Mouse (Mus musculus): ENCODE data around the gene Gm11214. TPM values are rescaled to one million over a fixed set of nuclear protein-coding genes. Genes with fewer than 3 reads are reported as not detected.

Gene Gm11214
- not detected in 2 replicates for total RNA-seq (2014; fragmentation: Nextera tagmentation)
- total RNA-seq (2017): not detected in 2 replicates

DNA sequence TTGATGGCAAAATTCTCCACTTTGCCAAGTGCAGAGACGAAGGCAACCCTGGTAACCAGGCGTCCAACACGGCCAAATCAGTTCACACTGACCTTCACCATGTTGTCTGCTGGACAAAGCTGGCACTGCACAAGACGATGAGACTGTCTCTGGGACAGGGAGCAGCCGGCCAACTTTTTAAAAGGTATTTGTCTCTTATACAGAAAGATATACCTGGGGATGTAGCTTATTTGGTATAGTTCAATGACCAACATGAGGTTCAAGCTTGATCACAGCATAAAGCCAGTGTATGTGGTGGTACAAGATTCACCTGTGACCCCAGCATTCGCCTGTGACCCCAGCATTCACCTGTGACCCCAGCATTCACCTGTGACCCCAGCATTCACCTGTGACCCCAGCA, at the start of gene Gm11214:
Gm11214 (minus strand) TSS at position 101 of the 400 bp plus-strand sequence.
- ATAC-seq (replicated peaks; ENCODE audit: poor library complexity, severe bottlenecking): no peak

DNA sequence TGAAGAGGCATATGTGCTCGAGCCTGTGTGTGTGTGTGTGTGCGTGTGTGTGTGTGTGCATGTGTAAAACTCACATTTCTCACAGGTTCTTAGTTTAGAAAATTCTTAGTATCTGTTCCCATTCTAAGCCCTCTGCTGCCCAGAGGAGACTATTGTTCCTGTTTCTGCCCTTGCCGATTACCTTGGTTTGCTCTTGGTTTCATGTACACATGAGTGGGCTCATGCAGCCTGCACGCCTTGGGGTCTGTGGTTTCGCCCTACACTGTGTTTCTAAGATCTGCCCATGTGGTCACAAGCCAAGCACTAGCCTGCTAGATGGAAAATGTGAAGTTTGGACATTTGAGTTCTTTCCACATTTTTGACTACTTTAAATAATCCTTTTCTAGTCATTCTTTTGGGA, 48.7 kb upstream of the Gm11214 start:
- peak; percentile 96 for ATAC-seq (replicated peaks; ENCODE audit: poor library complexity, severe bottlenecking)

DNA sequence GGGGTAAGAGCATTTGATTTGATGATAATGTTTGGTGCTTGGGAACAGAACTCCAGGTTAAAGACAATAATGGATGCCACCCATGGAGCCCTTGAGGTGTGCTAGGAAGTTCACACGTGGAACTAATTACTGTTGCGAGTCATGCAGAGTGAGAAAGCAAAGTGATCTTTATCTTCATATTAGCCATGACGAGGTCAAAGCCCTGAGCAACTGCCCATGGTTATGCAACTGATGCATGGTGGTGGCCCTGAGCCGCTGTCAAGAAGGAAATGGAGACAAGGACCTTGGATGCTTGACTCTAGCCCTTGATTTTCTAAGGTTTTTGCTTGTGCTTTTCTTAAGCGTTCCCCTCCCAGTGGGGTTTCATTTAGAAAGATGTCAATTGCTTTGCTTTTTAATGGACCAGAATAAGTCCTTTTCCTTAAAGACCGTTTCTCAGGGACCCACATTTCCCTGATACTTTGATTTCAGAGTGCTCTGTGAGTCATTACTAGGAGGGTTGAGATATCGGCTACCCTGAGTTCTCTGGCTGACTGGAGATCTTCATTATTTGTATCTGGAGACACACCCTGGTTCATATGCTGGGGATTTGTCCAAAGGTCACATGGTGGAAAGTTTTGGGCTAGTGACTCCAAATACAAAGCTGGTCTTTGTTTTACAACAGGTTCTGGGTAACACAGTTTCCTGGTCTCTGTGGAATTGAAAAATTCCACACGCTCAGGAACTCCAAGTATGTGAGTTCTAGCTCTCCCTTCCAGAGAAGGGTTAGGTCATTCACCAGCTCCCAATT, 47.4 kb upstream of the Gm11214 start:
- peak; percentile 48 for ATAC-seq (replicated peaks; ENCODE audit: poor library complexity, severe bottlenecking)

DNA sequence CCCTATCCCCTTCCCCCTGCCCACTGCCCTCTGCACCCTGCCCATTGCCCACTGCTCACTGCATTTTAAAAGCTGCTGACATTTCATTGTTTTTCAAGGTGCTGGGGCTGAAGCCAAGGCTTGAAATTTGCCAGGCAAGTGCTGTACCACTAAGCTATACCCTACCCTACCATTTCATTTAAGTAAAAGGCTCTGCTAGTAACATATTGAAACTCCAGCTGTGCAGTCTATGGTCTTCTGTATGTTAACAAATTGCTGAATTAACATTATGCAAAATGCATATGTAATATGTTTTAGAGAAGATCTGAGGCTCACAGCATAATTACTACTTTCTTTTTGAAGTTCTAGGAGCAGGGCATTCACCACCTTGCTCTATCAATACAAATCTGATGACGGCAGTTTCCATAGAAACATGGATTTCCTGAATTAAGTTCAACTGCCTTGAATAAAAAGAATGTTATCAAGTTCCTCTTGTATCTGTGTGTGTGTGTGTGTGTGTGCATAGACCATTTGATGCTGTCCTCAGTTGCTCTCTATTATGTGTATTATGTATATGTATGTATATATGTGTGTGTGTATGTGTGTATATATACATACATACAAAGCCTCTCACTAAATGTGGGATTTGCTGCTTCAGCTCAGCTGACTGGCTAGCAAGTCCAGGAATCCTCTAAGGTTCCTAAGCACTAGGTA, 43.2 kb upstream of the Gm11214 start:
- ATAC-seq (replicated peaks; ENCODE audit: poor library complexity, severe bottlenecking): no peak

DNA sequence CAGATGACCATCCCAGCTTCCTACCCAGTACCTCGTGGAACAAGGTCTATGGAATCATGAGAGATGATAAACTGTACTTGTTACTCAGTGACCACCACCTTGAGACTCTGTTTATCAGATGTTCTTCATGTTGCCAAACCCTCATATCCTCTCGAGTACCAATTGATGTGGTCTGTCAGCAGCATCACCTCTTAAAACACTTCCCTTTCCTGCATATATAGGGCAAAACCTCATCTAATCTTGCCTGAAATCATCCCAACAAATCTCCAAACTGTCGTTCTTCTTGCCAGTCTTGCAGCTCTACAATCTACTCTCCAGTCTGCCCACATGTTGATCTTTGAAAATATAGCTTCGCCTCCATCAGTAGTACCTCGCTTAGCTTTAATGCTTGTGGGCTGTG, 41.1 kb upstream of the Gm11214 start:
- ATAC-seq (replicated peaks; ENCODE audit: poor library complexity, severe bottlenecking): no peak; the same call in 1 of the 2 replicates

DNA sequence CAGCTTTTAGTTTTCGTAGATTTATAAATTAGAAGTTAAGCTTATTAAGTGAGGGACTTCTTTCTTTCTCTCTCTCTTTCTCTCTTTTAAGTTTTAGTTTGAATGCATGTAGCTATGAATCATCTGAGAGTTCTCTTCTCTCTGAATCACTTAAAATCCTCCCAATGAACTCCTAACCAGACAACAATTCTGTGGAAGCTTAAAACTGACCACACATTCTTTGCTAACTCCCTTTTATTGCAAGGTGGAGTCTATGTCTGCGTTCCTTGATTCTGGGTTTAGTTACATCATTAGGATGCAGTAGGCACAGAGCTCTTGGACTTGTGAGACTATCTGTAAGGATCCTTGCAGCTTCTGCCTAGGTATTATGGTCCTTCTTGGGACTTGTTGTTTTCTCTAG, 40.5 kb upstream of the Gm11214 start:
- no peak for ATAC-seq (replicated peaks; ENCODE audit: poor library complexity, severe bottlenecking)

DNA sequence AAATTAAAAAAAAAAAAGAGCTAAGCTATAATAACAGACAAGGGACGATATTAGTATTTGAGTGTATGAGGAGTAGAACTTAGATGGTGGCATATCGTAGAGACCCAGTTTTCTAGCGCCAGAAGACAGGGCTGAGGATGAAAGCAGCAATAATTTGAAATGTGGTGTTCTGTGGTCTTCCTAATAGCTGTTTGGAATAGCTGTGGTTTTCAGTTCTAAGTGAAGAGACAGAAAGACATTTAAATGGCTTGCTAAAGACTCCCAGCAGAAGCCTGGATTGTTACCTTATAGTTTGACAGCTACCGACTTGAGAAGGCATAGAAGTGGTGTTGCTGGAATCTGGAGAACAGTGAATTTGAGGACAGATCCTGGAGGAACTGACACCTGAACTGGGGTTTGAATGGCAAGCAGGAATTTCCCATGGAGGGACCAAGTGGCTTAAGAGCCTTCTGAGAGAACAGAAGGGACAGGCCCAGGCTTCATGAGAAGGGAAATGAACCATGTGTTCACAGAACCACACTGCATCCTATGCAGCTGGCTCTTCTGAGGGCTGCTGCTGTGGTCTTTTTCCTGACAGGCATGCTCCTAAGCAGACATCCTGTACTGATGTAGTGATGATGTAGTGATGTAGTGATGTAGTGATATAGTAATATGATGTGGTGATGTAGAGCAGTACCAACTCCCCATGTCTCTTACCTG, 39.0 kb upstream of the Gm11214 start:
- ATAC-seq (replicated peaks; ENCODE audit: poor library complexity, severe bottlenecking): no peak

DNA sequence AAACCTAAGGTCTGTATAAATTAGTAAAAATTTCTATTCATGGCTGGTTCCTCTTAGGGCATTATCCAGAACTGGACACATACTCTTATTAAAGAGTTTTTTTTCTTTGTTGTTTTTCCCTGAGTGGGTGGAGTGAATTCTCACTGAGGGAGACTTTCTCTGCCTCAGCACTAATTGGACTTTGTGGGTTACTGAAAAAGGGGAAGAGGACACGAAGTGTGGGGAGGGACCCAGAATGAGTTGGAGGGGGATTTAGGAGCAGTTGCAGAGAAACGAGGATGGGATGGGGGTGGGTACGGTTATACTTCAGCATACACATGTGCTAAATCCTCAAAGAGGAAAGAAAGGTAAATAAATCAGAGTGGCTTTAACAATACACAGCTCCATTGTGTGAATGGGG, 36.6 kb upstream of the Gm11214 start:
- peak; percentile 63 for ATAC-seq (replicated peaks; ENCODE audit: poor library complexity, severe bottlenecking)

DNA sequence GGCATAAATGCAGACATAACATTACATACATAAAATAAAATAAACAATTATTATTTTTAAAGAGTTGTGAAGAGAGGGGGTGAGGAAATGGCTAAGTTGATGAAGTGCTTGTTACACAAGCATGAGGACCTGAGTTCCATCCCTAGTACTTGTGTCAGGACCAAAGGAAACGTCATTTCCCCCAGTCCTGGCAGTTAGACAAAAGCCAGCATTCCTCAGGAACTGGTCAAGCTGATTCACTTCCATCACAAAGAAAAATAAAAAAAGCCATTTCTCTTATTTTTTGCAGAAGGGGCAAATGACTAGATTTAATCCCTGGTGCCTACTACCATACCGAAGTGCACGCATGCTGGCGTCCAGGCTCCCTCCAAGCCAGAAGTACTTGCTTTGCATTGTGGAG, 33.7 kb upstream of the Gm11214 start:
- ATAC-seq (replicated peaks; ENCODE audit: poor library complexity, severe bottlenecking): no peak

DNA sequence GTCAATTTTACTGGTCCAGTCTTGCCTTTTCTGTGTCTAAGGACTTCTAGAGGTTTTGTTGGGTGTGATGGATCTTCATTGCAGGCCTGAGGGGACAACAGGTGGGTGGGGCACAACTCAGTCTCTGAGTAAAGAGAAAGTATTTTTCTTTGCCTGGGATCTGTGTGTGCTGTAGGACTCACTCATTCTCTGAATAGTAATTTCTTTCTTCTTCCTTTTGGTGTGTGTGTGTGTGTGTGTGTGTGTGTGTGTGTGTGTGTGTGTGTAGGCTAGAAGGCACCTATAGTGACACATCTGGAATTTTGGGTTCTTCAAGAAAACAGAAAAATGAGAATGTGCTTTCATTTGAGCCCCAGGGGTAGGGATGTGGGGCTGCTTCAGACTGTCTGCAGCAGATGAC, 29.2 kb upstream of the Gm11214 start:
- no peak for ATAC-seq (replicated peaks; ENCODE audit: poor library complexity, severe bottlenecking)

DNA sequence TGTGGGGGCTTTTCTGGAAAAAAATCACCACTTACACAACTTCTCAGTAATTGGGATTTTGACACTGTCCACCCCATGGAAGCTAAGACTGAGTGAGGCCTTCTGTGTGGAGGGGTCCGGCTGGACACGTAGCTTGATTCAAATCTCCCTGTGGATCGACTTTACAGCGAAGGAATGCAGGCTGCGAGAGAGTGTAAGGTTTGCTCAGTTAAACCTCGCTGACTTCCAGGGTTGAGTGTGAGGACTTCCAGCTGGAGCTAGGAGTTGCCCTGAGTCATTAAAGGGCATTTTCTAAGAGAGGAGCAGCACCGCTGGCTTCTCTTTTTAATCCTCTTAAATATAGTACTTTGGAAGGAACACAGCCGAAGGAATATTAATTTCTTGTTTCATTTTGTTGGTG, 24.2 kb upstream of the Gm11214 start:
- no peak for ATAC-seq (replicated peaks; ENCODE audit: poor library complexity, severe bottlenecking)

DNA sequence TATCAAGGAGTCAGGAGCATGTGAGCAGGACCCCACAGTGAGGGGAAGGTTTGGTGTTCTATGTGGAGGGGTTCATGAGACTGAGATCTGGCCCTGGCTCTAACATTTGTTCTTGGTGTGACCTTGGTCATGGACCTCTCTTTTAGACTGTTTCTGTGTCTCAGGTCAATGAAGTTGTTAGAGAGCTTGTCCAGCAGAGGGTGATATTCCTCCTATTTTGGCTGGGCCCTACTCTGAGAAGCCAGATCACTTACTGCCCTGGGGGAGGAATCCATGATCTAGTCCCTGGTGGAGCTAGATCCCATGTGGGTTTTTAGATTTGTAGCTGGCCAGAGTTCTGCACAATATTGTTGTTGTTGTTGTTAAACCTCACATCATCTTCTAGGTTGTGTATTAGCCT, 23.0 kb upstream of the Gm11214 start:
- ATAC-seq (replicated peaks; ENCODE audit: poor library complexity, severe bottlenecking): peak; percentile 55

DNA sequence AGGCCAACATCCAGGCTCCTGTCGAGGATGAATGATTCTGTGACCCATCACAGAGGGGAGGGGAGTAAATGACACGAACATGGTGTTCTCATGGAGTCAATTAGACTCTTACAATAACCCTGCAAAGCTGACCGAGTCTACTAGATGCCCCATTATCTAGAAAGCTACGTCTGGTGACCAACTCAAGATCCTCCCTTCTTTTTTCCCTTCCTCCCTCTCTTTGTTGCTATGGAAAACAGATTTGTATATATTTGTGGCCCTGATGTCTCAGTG, 22.0 kb upstream of the Gm11214 start:
- no peak for ATAC-seq (replicated peaks; ENCODE audit: poor library complexity, severe bottlenecking)

DNA sequence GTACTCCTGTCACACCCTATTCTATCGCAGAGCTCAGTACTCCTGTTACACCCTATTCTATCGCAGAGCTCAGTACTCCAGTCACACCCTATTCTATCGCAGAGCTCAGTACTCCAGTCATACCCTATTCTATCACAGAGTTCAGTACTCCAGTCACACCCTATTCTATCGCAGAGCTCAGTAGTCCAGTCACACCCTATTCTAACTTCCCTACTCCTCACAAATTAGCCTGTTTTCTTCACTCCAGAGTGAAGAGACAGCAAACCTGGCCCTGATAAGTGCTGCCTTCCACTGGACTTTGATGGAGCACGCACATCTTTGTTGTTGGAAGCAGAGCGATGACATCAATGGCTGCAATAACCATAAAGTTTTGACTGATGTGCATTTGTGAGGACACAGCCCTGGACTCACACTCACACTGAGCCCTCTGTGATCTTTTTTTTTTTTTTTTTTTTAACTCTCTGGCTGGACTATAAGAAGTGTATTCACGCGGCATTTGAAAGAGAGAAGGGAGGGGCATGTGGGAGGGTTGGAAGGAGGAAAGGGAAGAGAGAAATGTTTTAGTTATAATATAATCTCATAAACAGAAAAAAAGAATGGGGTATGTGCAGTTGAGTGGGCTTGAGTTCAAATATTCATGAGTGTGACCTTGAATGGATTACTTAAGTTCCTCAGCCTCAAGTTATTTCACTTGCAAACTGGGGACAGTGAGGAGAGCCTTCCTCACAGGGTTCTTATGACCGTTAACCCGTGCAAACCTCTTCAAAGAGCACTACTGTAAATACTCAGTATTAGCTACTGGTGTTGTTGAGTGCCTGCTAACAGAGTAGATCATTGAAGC, 21.5 kb upstream of the Gm11214 start:
- ATAC-seq (replicated peaks; ENCODE audit: poor library complexity, severe bottlenecking): no peak

DNA sequence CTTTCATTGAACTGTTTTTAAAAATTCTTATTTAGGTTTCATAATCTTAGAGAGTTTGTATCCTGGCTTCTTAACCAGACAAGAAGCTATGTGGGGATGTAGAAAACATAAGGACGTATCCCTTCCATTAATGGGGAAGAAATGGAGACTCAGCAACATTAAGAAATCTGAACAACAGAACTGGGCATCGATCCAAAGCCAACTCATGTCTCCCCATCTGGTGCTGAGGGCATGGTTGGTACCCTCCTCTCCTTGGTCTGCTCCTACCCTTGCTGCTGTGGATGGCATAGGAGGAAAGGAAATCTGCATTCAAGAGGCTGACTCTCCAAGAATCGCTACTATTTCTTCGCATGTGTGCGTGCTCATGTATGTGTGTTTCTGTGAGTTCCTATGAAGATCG, 20.5 kb upstream of the Gm11214 start:
- peak; percentile 29 for ATAC-seq (replicated peaks; ENCODE audit: poor library complexity, severe bottlenecking)

DNA sequence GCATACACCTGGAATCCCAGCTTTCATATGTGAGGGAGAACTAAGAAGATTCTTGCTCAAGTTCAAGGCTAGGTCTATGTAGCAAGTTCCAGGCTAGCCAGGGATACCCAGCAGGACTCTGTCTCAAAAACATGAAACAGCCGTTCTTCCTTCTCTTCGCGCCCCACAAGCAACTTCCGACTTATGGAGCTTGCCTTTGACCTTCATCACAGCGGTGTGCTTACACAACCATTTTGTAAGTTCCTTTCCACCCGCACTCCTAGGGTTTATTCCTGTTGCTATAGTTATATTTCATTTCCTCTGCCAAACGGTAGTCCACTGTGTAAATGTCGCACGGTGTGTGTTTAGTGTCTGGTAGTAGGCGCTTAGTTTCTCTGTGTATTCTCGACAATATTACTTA, 19.9 kb upstream of the Gm11214 start:
- peak; percentile 93 for ATAC-seq (replicated peaks; ENCODE audit: poor library complexity, severe bottlenecking)

DNA sequence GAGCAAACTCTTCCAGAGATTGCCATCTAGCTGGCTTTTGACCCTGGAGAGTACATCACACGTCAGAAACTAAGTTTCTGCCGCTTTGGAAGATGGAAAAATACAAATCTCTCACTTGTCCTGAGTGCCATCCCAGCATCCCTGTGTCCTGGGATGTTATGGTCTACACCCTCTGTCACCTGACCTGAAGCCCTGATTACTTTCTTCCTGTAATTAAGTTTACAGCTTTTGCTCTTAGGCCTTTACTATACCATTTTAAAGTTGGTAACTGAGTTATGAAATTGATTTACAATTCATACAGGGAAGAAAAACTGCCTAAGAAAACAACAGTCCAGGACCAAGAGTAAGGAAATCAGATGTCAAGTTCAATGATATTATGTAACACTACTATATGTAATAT, 19.3 kb upstream of the Gm11214 start:
- ATAC-seq (replicated peaks; ENCODE audit: poor library complexity, severe bottlenecking): no peak

DNA sequence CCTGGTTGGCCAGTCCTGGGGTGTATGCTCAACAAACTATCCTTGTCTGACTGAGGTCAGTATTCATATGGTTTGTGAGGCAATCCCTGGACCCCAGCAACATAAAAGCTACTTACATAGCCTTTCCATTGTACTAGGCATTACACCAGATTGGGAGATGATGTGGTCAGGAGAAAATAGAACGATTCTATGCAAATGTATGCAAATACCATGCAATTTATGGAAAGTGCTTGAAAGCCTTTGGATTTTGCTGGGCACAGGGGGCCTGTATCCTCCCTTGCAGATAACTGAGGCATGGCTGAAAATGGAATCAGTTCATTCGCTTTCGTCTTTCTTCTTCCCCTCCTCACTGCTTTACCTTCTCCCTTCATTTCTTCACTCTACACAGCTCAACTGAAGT, 18.4 kb upstream of the Gm11214 start:
- ATAC-seq (replicated peaks; ENCODE audit: poor library complexity, severe bottlenecking): no peak

DNA sequence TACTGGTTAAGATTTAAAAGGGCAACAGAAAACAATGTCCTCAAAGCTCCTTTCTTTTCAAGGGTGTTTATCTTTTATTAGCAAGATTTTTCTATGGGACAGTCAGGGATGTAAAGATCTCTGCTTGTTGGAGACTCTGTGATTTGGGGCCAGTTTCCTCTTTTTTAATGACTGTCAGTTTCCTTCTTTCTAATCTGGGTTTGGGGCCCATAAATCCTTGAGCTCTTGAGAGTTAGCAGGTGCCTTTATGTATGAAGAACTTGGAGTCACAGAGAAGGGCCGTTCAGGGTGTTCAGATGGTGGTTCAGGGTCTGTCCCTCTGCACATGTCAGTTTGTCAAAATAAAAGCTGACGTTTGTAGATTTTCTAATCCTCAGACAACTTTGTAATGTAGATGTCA, 11.9 kb upstream of the Gm11214 start:
- peak; percentile 77 for ATAC-seq (replicated peaks; ENCODE audit: poor library complexity, severe bottlenecking)

DNA sequence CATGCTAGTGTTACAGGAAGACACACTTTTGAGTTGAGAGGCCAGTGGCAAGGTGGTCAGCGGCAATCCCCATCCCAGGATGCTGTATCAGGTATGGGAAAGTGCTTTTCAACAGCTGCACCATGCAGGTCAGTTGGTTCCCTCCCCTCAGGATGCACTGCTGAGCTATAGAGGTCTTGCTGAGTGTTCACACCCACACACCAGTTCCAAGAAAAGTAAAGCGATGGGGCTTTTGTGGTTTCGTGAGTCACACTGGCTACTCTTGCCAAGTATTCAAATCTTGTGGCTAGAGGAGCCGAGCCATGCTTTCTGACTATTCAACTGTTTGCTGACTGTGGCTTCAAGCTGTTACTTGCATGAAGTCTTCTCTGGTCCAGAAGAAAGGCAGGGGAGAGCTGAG, 5.1 kb upstream of the Gm11214 start:
- ATAC-seq (replicated peaks; ENCODE audit: poor library complexity, severe bottlenecking): peak; percentile 97

DNA sequence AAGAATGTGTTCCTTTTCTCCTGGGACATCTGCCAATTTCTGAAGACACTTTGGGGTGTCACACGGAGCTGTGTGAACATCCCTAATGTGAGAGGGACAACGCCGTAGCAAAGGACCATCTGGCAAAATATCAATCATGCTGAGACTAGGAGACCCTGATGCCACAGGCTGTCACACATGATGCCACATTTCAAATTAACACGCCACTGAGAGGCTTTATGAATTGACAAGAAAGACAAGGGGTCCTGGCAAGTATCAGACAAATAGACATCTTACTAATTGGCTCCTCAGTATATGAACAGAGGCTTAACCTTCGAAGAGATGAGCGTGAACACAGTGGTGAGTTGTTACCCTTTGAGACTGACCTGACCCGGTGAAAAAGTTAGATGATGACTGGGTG, 2.6 kb upstream of the Gm11214 start:
- ATAC-seq (replicated peaks; ENCODE audit: poor library complexity, severe bottlenecking): no peak
